Mouse (Mus musculus) neural tube, embryonic 15.5 days (tissue): ENCODE results near the gene Pdzd7. TPM values are rescaled to one million over a fixed set of nuclear protein-coding genes. Genes with fewer than 3 reads are reported as not detected.

Source experiments
- ATAC-seq: fragments of 200-750 bp; cut with Nextera tagmentation; 2 replicates; pipeline ENCODE4 v1.8.0; 2017; ENCODE audit warnings: mild to moderate bottlenecking, moderate TSS enrichment, moderate library complexity; ENCODE audit not compliant: low FRiP score
- H3K27ac ChIP-seq: fragments of 300-500 bp; sonication (generic); replicated peaks from 2 replicates; pipeline ENCODE4 v1.5.1; 2015; ENCODE audit warnings: mild to moderate bottlenecking, inconsistent platforms
- H3K27me3 ChIP-seq: fragments of 300-500 bp; sonication (generic); replicated peaks from 2 replicates; pipeline ENCODE4 v1.6.1; 2015; ENCODE audit warnings: inconsistent platforms
- H3K36me3 ChIP-seq: fragments of 300-500 bp; sonication (generic); 2 replicates; pipeline ENCODE4 v1.6.1; 2015; ENCODE audit warnings: inconsistent platforms
- H3K4me1 ChIP-seq: fragments of 300-500 bp; sonication (generic); 2 replicates; pipeline ENCODE4 v1.6.1; 2015; ENCODE audit warnings: inconsistent platforms
- H3K4me2 ChIP-seq: fragments of 300-500 bp; sonication (generic); 2 replicates; pipeline ENCODE4 v1.6.1; 2015; ENCODE audit warnings: inconsistent platforms, mild to moderate bottlenecking, moderate library complexity
- H3K4me3 ChIP-seq: fragments of 300-500 bp; sonication (generic); replicated peaks from 2 replicates; pipeline ENCODE4 v1.5.1; 2015; ENCODE audit warnings: mild to moderate bottlenecking, inconsistent platforms
- H3K9ac ChIP-seq: fragments of 300-500 bp; sonication (generic); replicated peaks from 2 replicates; pipeline ENCODE4 v1.6.1; 2015; ENCODE audit warnings: mild to moderate bottlenecking, inconsistent platforms
- H3K9me3 ChIP-seq: fragments of 300-500 bp; sonication (generic); replicated peaks from 2 replicates; pipeline ENCODE4 v1.6.1; 2016; ENCODE audit warnings: inconsistent platforms
- WGBS: fragments of 180-500 bp; shearing (Covaris S2); methylation state at CpG from one replicate; pipeline ENCODE4 v1.1.7; 2015; ENCODE audit warnings: mixed read lengths; 5-methylcytosine and 5-hydroxymethylcytosine counted together
- polyA plus RNA-seq: library from polyadenylated mRNA; unstranded; fragments of >200 nt; fragmentation: Nextera tagmentation; extraction: Ambion mirVana; gene quantifications from 2 replicates; pipeline ENCODE4 v1.2.1, GENCODE M21; 2015

Gene Pdzd7
- polyA plus RNA-seq, 1 experiment from 2014 or later: 2.6 TPM

DNA sequence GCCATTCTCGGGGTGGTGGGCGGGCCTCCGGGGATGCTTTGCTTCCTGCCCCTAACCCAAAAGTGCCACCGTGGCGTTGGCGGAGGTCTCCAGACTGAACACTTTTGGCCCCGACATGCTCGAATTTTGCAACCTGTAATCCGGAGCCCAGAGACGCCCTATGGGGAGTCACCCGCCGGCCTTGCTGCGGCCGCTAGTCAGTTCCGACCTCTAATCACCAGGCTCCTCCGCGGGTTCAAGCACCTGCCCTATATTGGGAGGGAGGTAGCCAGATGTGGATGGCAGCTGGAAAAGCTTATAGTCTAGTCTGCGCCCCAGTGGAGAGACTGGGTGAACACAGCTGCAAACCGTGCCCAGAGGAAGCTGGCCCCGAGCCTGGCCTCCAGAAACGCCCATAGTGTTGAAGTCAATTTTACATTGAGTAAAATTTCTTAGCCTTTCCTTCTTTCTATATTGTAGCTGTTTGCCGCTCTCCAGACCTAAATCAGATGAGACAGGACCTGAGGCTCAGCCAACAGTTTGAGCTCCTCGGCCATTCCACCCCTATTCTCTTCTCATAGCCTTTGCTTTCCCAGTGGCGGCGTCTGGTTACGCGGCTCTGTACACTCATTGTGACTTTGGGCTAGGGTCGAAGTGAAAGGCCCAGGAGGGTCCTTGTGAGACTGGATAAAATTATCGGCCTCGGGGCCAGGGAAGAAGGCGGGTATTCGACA is 30.0 kb upstream of the Pdzd7 start:
- peak overlapping the region; percentile 88 for H3K9ac ChIP-seq
- peak; percentile 28; the same call in 1 of the 2 replicates for ATAC-seq
- peak overlapping the region; percentile 95 for H3K27ac ChIP-seq
- H3K4me3 ChIP-seq: peak overlapping the region; percentile 70
- under 1% methylated on average over 32 of the region's 32 CpGs for WGBS
- H3K4me2 ChIP-seq: peak overlapping the region; percentile 99
- peaks cover 49% of the 10 kb centered on the region for H3K4me1 ChIP-seq
- no peaks in the 10 kb centered on the region for H3K36me3 ChIP-seq
- H3K27me3 ChIP-seq: peaks cover 79% of the 10 kb centered on the region
- H3K9me3 ChIP-seq: no peaks in the 10 kb centered on the region

DNA sequence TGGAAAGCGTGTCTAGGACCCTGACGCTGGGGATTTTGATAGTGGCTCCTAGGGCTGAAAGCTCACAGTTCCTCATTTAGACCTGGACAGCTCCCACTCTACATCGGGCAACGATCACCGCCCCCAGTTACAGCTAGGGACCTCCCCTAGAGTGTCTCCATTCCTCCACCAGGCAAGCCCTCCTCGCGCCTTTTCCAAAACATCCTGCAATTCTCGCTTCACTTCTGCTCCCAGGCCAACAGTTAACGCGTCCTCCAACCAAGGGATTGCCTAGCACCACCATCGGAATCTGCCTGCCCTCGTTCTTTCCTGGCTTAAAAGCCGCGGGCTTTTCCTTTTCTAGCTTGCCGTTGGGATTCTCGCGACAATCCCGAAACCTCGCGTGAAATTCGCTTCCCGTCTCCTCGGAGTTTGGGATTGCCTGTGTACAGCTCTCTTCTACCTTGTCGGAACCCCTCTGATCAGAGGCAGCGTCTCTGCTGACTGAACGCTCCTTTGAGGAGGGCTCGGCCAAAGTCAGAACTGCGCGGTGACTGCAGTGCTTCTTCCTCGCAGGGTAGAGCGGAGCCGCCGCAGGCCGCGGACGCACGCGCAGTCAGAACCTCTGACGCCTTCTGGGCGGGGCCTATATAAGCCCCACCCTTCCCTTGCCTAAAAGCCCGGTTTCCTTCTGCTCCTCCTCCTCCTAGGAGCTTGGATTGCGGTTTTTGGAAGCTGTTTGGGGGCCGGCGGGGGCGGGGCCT is 29.2 kb upstream of the Pdzd7 start, which contains the start of gene Kazald1:
Kazald1 (plus strand) TSS at position 662 of the 743 bp plus-strand sequence.
- ATAC-seq: peak; percentile 92
- H3K27me3 ChIP-seq: peaks cover 78% of the 10 kb centered on the region
- WGBS: under 1% methylated on average over 45 of the region's 45 CpGs

GRCm38 (mm10) chr19:45073871-45074542 is 28.5 kb upstream of the Pdzd7 start:
- Histone ChIP-seq H3K27ac (peak overlapping the region; percentile 95), H3K4me1 (peaks cover 36% of the 10 kb centered on the region), H3K27me3 (peaks cover 76% of the 10 kb centered on the region), H3K9me3 (no peaks in the 10 kb centered on the region), H3K4me2 (peak overlapping the region; percentile 99), H3K36me3 (no peaks in the 10 kb centered on the region), H3K9ac (peak overlapping the region; percentile 88), H3K4me3 (peak overlapping the region; percentile 70)
- peak; percentile 68; the same call in 1 of the 2 replicates for ATAC-seq
- WGBS: 10% methylated on average over 20 of the region's 20 CpGs

More for the DNA sequence above, 29.2 kb upstream of the Pdzd7 start, which contains the start of gene Kazald1:
- H3K4me1 ChIP-seq: peaks cover 42% of the 10 kb centered on the region
- H3K9me3 ChIP-seq: no peaks in the 10 kb centered on the region
- no peaks in the 10 kb centered on the region for H3K36me3 ChIP-seq
- H3K4me3 ChIP-seq: peak within 1 kb of the TSS; percentile 70
- H3K27ac ChIP-seq: peak within 1 kb of the TSS; percentile 95
- peak within 1 kb of the TSS; percentile 99 for H3K4me2 ChIP-seq
- peak within 1 kb of the TSS; percentile 88 for H3K9ac ChIP-seq

- no peak for ATAC-seq
- no peak overlapping the region for H3K9ac ChIP-seq
- 73% methylated on average over 7 of the region's 7 CpGs for WGBS
- peaks cover 15% of the 10 kb centered on the region for H3K4me1 ChIP-seq
- no peak overlapping the region for H3K4me2 ChIP-seq
- H3K36me3 ChIP-seq: no peaks in the 10 kb centered on the region
- no peaks in the 10 kb centered on the region for H3K9me3 ChIP-seq
- H3K27me3 ChIP-seq: peaks cover 83% of the 10 kb centered on the region
- H3K27ac ChIP-seq: no peak overlapping the region
- H3K4me3 ChIP-seq: no peak overlapping the region
These were observed 22.4 kb upstream of the Pdzd7 start for GRCm38 (mm10) chr19:45067758-45068510.

DNA sequence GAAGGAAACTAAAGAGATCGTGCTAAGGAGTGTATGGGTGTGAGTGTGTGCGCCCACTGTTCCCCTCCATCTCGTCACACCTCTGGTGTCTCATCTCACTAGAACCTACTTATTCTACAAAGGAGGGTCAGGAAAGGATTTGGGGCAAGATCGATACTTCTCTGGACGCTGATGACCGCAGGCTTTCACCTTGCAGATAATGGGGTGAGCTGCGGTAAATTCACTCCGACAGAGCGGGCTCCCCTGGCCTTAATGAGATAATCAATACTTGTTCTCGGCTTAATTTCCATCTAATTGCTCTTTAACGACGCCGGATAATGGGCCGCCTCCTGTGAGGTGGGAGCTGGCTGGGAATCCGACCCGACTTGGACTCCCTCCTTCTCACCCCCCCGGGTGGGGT is 21.7 kb upstream of the Pdzd7 start:
- Histone ChIP-seq H3K27ac (no peak overlapping the region), H3K9ac (no peak overlapping the region), H3K4me2 (no peak overlapping the region), H3K9me3 (no peaks in the 10 kb centered on the region), H3K27me3 (peaks cover 80% of the 10 kb centered on the region), H3K4me1 (peaks cover 15% of the 10 kb centered on the region), H3K4me3 (no peak overlapping the region), H3K36me3 (no peaks in the 10 kb centered on the region)
- ATAC-seq: no peak
- WGBS: 15% methylated on average over 17 of the region's 17 CpGs

DNA sequence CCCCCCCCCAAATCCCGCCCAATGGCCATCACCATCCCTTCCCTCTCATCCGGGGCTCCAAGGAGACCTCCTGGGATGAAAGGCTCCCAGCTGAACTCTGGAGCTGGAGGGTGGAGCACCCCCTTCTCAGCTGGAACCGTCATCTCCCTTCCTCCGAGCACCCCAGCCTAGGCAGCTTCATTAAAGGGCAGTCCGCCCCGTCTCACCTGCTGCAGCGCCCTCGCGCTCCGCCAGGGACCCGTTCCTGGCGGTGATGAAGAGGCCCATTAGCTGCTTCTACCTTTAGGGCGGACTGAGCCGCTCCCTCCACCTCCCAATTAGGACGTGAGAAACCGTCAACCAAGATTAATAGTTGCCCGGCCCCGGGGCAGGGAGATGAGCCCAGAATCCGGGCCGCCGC is 19.7 kb upstream of the Pdzd7 start:
- ATAC-seq: no peak
- 5% methylated on average over 21 of the region's 21 CpGs for WGBS
- Histone ChIP-seq H3K4me3 (no peak overlapping the region), H3K9ac (no peak overlapping the region), H3K27ac (no peak overlapping the region), H3K4me2 (no peak overlapping the region), H3K9me3 (no peaks in the 10 kb centered on the region), H3K4me1 (peaks cover 15% of the 10 kb centered on the region), H3K27me3 (peaks cover 61% of the 10 kb centered on the region), H3K36me3 (no peaks in the 10 kb centered on the region)

DNA sequence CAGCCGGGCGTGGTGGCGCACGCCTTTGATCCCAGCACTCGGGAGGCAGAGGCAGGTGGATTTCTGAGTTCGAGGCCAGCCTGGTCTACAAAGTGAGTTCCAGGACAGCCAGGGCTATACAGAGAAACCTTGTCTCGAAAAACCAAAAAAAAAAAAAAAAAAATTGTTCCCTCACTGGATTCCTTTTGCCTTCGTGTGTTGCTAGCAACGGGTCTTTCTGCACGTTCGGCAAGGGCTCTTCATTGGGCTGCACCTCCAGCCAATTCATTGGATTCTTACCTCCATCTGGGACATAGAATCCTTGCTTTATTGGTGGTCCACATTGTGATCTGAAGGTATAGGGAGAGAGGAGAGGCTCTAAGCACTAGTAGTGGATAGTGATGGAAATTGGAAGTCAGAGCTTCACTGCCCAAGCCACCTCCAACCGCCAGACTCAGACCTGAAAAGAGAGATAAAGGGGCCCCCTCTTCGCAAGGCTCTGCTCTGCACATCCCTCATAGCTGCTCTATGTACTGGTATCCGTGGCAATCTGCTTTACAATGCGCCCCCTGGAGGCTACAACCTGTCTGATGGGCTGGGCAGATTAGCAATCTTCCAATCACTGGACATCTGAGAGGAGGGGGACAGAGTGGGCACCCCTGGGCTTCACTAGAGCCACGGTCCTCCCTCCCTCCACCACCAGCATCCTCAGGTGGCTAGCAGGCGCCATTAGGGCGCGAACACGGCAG is 18.2 kb upstream of the Pdzd7 start:
- 0 out of 2 replicates have a peak overlapping the region, but pooled peaks have one; percentile 8 for H3K4me3 ChIP-seq
- ATAC-seq: no peak
- no peaks in the 10 kb centered on the region for H3K9me3 ChIP-seq
- peak overlapping the region; percentile 46 for H3K4me2 ChIP-seq
- 43% methylated on average over 20 of the region's 20 CpGs for WGBS
- peaks cover 50% of the 10 kb centered on the region for H3K27me3 ChIP-seq
- H3K36me3 ChIP-seq: no peaks in the 10 kb centered on the region
- peaks cover 23% of the 10 kb centered on the region for H3K4me1 ChIP-seq
- H3K27ac ChIP-seq: no peak overlapping the region
- no peak overlapping the region; the same call in 1 of the 2 replicates for H3K9ac ChIP-seq

GRCm38 (mm10) chr19:45058841-45059240 is 13.3 kb upstream of the Pdzd7 start:
- peak overlapping the region; percentile 79 for H3K9ac ChIP-seq
- H3K4me3 ChIP-seq: peak overlapping the region; percentile 57
- peaks cover 10% of the 10 kb centered on the region; the same call in 1 of the 2 replicates for H3K36me3 ChIP-seq
- H3K27me3 ChIP-seq: peaks cover 1% of the 10 kb centered on the region
- peaks cover 32% of the 10 kb centered on the region for H3K4me1 ChIP-seq
- peak overlapping the region; percentile 93 for H3K27ac ChIP-seq
- ATAC-seq: no peak; the same call in none of the 2 replicates
- H3K4me2 ChIP-seq: peak overlapping the region; percentile 75
- WGBS: under 1% methylated on average over 14 of the region's 14 CpGs
- H3K9me3 ChIP-seq: no peaks in the 10 kb centered on the region

DNA sequence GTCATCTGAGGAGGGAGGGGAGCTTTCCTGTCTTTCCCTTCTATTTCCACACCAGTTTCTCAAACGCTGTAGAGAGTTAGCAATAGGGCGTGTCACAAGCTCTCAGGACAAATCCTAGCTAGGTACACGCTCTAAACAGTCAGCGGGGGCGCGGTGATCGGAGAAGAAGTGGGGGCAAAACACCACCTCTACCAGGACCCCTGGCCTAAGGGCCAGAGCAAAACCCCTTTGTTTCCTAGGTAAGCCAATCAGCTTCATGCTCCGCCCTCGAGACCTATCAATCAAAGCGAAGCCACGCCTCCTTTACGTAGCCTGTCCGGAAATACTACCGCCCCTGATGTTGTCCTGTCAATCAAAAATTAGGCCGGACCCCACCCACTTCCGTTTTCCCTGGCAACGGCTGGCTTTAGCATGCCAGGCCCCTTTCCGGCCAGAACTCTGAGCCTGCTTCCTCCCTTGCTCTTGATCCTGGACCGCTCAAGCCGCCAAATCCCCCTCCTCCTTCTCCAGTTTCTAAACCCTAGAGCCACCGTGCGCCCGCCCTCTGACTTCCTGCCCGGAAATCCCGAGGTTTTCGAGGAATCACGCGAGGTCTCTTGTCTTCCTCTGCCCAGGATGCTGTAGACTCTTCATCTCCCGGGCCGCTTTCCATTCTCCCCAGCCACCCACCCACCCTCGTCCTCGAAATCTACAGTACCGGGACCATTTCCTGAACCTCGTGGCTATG is 12.8 kb upstream of the Pdzd7 start:
- peak overlapping the region; percentile 93 for H3K27ac ChIP-seq
- peak overlapping the region; percentile 79 for H3K9ac ChIP-seq
- peak; percentile 94 for ATAC-seq
- H3K9me3 ChIP-seq: no peaks in the 10 kb centered on the region
- under 1% methylated on average over 34 of the region's 34 CpGs for WGBS
- peak overlapping the region; percentile 57 for H3K4me3 ChIP-seq
- H3K36me3 ChIP-seq: peaks cover 15% of the 10 kb centered on the region
- H3K4me2 ChIP-seq: peak overlapping the region; percentile 75
- no peaks in the 10 kb centered on the region for H3K27me3 ChIP-seq
- peaks cover 30% of the 10 kb centered on the region for H3K4me1 ChIP-seq

- peak overlapping the region; percentile 75 for H3K4me2 ChIP-seq
- no peaks in the 10 kb centered on the region for H3K27me3 ChIP-seq
- no peaks in the 10 kb centered on the region for H3K9me3 ChIP-seq
- H3K27ac ChIP-seq: peak overlapping the region; percentile 93
- peak overlapping the region; percentile 57 for H3K4me3 ChIP-seq
- 55% methylated on average over 7 of the region's 7 CpGs for WGBS
- peaks cover 30% of the 10 kb centered on the region for H3K4me1 ChIP-seq
- H3K9ac ChIP-seq: peak overlapping the region; percentile 79
- H3K36me3 ChIP-seq: peaks cover 21% of the 10 kb centered on the region
- no peak for ATAC-seq
These were observed 12.2 kb upstream of the Pdzd7 start for GRCm38 (mm10) chr19:45057724-45058112.
